Mouse (Mus musculus): ENCODE measurements at regions not wholly inside any gene's neighbourhood (a gene's known extent, or its start where the extent isn't known, plus 50 kb on each side); places are given as distances from the start of the nearest gene placed in this dataset.

GRCm38 (mm10) chr2:46491081-46491480, 1373.9 kb upstream of the Zeb2 start:
- no peak for DNase-seq (ENCODE audit: low spot score in 2 of 2)

GRCm38 (mm10) chr2:46468936-46469629, 1351.9 kb upstream of the Zeb2 start:
- no peak for DNase-seq (ENCODE audit: low spot score in 2 of 2)

GRCm38 (mm10) chr2:46465389-46465788, 1348.2 kb upstream of the Zeb2 start:
- peak in 1 of 2 experiments; percentile 33 for DNase-seq (ENCODE audit: low spot score in 2 of 2)

GRCm38 (mm10) chr2:46464913-46465312, 1347.7 kb upstream of the Zeb2 start:
- no peak for DNase-seq (ENCODE audit: low spot score in 2 of 2)

GRCm38 (mm10) chr2:46462670-46463069, 1345.5 kb upstream of the Zeb2 start:
- no peak for DNase-seq (ENCODE audit: low spot score in 2 of 2)

GRCm38 (mm10) chr2:46450698-46451097, 1333.5 kb upstream of the Zeb2 start:
- no peak for DNase-seq (ENCODE audit: low spot score in 2 of 2)

- no peak for DNase-seq (ENCODE audit: low spot score in 2 of 2)
Observed at GRCm38 (mm10) chr2:46445306-46445705, 1328.1 kb upstream of the Zeb2 start.

GRCm38 (mm10) chr2:46443686-46444180, 1326.5 kb upstream of the Zeb2 start:
- DNase-seq (ENCODE audit: low spot score in 2 of 2) = peak; percentile 24 to 47

GRCm38 (mm10) chr2:46443061-46443685, 1326.0 kb upstream of the Zeb2 start:
- peak; percentile 27 to 43 for DNase-seq (ENCODE audit: low spot score in 2 of 2)

- peak; percentile 6 to 54 for DNase-seq (ENCODE audit: low spot score in 2 of 2)
Observed at GRCm38 (mm10) chr2:46442576-46442975, 1325.4 kb upstream of the Zeb2 start.

GRCm38 (mm10) chr2:46441927-46442326, 1324.7 kb upstream of the Zeb2 start:
- no peak for DNase-seq (ENCODE audit: low spot score in 2 of 2)

GRCm38 (mm10) chr2:46441348-46441747, 1324.2 kb upstream of the Zeb2 start:
- no peak for DNase-seq (ENCODE audit: low spot score in 2 of 2)

GRCm38 (mm10) chr2:46440038-46440437, 1322.8 kb upstream of the Zeb2 start:
- DNase-seq (ENCODE audit: low spot score in 2 of 2) = no peak

- no peak for DNase-seq (ENCODE audit: low spot score in 2 of 2)
Observed at GRCm38 (mm10) chr2:46418281-46418680, 1301.1 kb upstream of the Zeb2 start.

GRCm38 (mm10) chr2:46402373-46403114, 1285.3 kb upstream of the Zeb2 start:
- no peak for DNase-seq (ENCODE audit: low spot score in 2 of 2)

- no peak for DNase-seq (ENCODE audit: low spot score in 2 of 2)
Observed at GRCm38 (mm10) chr2:46394161-46394560, 1277.0 kb upstream of the Zeb2 start.

- DNase-seq (ENCODE audit: low spot score in 2 of 2) = no peak
Observed at GRCm38 (mm10) chr2:46372847-46373461, 1255.8 kb upstream of the Zeb2 start.

- DNase-seq (ENCODE audit: low spot score in 2 of 2) = no peak
Observed at GRCm38 (mm10) chr2:46371755-46372154, 1254.6 kb upstream of the Zeb2 start.

GRCm38 (mm10) chr2:46370949-46371348, 1253.8 kb upstream of the Zeb2 start:
- peak in 1 of 2 experiments; percentile 5 for DNase-seq (ENCODE audit: low spot score in 2 of 2)

- DNase-seq (ENCODE audit: low spot score in 2 of 2) = no peak
Observed at GRCm38 (mm10) chr2:46368882-46369281, 1251.7 kb upstream of the Zeb2 start.

GRCm38 (mm10) chr2:46366135-46366485, 1248.9 kb upstream of the Zeb2 start:
- DNase-seq (ENCODE audit: low spot score in 2 of 2) = no peak
